Mouse (Mus musculus) liver, adult 2 months (tissue): Measurements from ENCODE around the gene Erh.

Experiments used
- CTCF ChIP-seq: fragments of 200-500 bp; IDR thresholded peaks from 2 replicates; pipeline ENCODE4 v1.5.1; 2011; ENCODE audit warnings: low read depth, low read length, control low read depth
- POLR2A ChIP-seq: fragments of 200-500 bp; IDR thresholded peaks from 2 replicates; pipeline ENCODE4 v1.6.1; 2011; ENCODE audit warnings: low read length, control low read depth; ENCODE audit not compliant: insufficient read depth; ENCODE audit errors: extremely low read depth

GRCm38 (mm10) chr12:80594781-80595180 lies 49.4 kb downstream of the Erh start:
- TF ChIP-seq POLR2A (no peak), CTCF (no peak)
